Mouse (Mus musculus) neural tube, embryonic 10.5 days (tissue): ENCODE measurements around the gene Pamr1.

ENCODE experiments used
- DNase-seq: peaks from one replicate; pipeline ENCODE4 v3.0.0-alpha.2; 2017; ENCODE audit warnings: low spot score; ENCODE audit errors: extremely low spot score

Gene Pamr1

GRCm38 (mm10) chr2:102659521-102659830 is 109.7 kb downstream of the Pamr1 start:
- no peak for DNase-seq

GRCm38 (mm10) chr2:102661052-102661451 is 111.2 kb downstream of the Pamr1 start:
- DNase-seq: no peak

- DNase-seq: no peak
Observed at GRCm38 (mm10) chr2:102662911-102663310, 113.1 kb downstream of the Pamr1 start.

- DNase-seq: no peak
Observed at GRCm38 (mm10) chr2:102663339-102663738, 113.5 kb downstream of the Pamr1 start.

- no peak for DNase-seq
Observed at GRCm38 (mm10) chr2:102663865-102664264, 114.1 kb downstream of the Pamr1 start.

- no peak for DNase-seq
Observed at GRCm38 (mm10) chr2:102667981-102668380, 118.2 kb downstream of the Pamr1 start.

- DNase-seq: no peak
Observed at GRCm38 (mm10) chr2:102669580-102669979, 119.8 kb downstream of the Pamr1 start.

GRCm38 (mm10) chr2:102674582-102674981 is 124.8 kb downstream of the Pamr1 start:
- no peak for DNase-seq

GRCm38 (mm10) chr2:102675275-102675674 is 125.5 kb downstream of the Pamr1 start:
- DNase-seq: peak; percentile 70

GRCm38 (mm10) chr2:102676716-102677312 is 127.0 kb downstream of the Pamr1 start:
- DNase-seq: no peak

- DNase-seq: no peak
Observed at GRCm38 (mm10) chr2:102677400-102677799, 127.6 kb downstream of the Pamr1 start.

- no peak for DNase-seq
Observed at GRCm38 (mm10) chr2:102681351-102681750, 131.5 kb downstream of the Pamr1 start.

- peak; percentile 31 for DNase-seq
Observed at GRCm38 (mm10) chr2:102682168-102682567, 132.4 kb downstream of the Pamr1 start.

GRCm38 (mm10) chr2:102685371-102686107 is 135.7 kb downstream of the Pamr1 start:
- no peak for DNase-seq

- no peak for DNase-seq
Observed at GRCm38 (mm10) chr2:102686108-102686450, 136.3 kb downstream of the Pamr1 start.
